Mouse (Mus musculus) yolk sac, embryonic 10.5 days (tissue): ENCODE data around the gene Afg1l.

Source experiments
- DNase-seq: peaks from one replicate; pipeline ENCODE4 v3.0.0-alpha.2; 2017; ENCODE audit warnings: low spot score

Gene Afg1l

DNA sequence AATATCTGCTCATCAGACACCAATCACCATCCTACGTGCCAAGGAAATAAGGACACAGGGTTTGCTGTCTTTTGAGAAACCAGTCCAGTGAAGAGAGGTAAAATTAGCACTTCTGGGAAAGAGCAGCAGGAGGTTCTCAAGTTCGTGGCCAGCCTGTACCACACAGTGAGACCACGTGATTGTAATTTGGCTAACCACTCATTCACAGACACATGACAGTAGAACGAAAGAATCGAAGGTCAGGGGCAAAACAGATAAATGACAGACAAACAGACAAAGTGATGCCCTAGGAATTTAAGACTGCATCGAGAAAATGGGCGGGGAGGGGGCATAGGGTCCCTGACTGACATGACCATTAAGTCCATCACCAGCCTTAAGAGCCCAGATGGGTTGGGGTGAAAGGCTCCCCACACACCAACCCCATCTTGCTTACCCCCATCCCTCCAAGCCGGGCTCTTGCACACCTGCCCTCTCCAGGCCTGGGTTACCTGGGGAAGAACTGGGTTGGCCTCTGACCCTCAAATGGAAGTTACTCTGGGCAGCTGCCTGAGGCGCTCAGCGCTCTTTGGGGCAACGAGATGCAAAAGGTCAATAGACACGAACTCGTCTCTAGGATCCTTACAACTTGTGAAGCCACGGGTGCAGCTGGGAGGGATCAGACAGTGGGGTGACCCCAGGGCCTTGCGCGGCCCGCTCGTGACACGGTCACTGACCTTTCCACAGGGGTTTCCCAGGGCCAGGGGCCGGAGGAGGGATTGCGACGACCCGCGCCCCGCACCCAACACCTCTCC lies 620 bp downstream of the Afg1l start:
- DNase-seq, result no peak

- no peak for DNase-seq
These were observed 1.4 kb downstream of the Afg1l start for GRCm38 (mm10) chr10:42476774-42477475.

DNA sequence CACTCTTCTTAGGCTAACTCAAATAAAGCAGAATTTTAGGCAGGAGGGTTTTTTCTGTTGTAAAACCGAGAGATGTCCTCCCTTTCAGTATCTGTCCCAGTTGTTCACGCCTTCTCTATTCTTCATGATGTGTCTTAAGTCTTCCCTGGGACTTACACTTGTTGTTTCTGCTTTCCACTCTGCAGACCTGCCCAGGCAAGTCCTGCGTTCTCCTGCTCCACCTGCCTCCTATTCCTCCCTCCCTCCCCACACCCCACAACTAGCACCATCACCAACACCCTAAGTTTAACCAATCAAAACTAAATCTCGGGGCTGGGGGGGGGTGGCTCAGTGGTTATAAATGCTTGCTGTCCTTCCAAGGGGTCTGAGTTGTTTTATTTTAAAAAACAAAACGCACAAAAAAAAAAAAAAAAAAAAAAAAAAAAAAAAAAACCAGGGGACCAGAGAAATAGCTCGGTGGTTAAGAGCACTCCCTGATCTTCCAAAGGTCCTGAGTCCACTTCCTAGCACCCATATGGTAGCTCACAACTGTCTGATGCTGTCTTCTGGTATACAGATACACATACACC lies 3.3 kb downstream of the Afg1l start:
- DNase-seq, result no peak

DNA sequence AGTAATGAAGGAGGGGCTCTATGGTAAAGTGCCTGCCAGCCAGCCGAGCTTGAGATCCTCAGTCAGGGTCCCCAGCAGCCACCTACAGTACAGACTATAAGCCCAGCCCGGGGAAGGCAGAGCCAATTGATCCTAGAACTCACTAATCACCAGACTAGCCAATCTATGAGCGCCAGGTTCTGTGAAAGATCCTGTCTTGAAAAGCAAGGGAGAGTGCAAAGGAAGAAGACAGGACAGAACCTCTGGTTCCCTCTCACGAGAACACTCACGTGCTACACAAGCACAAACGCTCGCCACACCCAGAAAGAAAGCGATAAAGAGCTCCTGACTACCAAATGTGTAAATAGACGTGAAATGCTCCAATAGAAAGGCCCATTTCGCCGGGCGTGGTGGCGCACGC lies 13.6 kb downstream of the Afg1l start:
- peak; percentile 73 for DNase-seq

- DNase-seq, result peak; percentile 76
These were observed 14.1 kb downstream of the Afg1l start for GRCm38 (mm10) chr10:42464224-42464623.

- no peak for DNase-seq
These were observed 20.7 kb downstream of the Afg1l start for GRCm38 (mm10) chr10:42457557-42458191.

- no peak for DNase-seq
These were observed 22.4 kb downstream of the Afg1l start for GRCm38 (mm10) chr10:42455981-42456380.

DNA sequence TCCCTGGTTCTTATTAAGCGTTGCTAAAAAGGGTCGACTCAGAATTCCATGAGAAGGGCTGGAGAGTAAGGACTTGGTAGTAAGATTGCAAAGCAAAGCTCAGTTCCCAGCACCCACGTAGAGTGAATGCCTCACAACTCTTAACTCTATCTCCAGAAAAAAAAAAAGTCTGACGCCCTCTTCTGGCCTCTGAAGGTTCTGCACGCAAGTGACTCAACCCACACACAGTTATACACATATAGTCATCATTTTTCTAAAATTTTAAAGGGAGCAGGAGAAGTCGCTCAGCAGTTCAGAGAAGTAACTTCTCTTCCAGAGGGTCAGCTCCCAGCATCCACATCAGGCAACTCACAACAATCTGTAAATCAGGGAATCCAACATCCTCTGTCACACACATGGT lies 23.7 kb downstream of the Afg1l start:
- no peak for DNase-seq

- DNase-seq, result no peak
These were observed 24.1 kb downstream of the Afg1l start for GRCm38 (mm10) chr10:42454266-42454665.

- DNase-seq, result no peak
These were observed 28.7 kb downstream of the Afg1l start for GRCm38 (mm10) chr10:42449672-42450071.

GRCm38 (mm10) chr10:42448371-42448770 lies 30.0 kb downstream of the Afg1l start:
- peak; percentile 51 for DNase-seq

- DNase-seq, result no peak
These were observed 32.2 kb downstream of the Afg1l start for GRCm38 (mm10) chr10:42446145-42446544.

- no peak for DNase-seq
These were observed 41.2 kb downstream of the Afg1l start for GRCm38 (mm10) chr10:42436842-42437805.

DNA sequence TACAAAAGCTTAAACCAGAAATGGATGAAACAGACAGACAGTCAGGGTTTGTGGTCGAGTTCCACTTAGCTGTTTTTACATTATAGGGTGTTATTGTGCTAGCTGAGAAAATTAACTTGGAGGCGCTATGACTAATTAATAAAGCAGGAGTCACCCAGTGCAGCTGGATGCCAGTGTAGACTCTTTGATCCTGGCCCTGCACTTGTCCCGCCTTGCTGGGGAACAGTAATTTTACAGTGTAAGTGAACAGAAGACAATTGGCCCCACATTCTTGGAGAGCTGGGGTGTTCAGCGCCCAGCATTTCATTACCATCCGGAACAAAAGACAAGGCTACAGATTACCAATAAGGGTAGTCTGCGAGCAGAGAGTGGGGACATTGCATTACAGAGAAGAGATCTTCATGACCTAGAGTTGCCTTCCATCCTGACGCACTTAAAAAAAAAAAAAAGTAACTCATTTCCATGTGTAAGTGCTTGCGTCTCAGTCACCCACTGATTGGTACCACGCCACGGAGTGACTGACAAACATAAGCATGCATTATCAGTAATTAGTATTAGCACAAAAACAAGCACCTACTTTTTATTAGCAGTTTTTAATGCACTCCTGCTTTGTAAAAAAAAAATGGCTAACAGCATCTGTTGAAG lies 60.7 kb downstream of the Afg1l start:
- no peak for DNase-seq

- DNase-seq, result no peak
These were observed 62.4 kb downstream of the Afg1l start for GRCm38 (mm10) chr10:42415821-42416470.

- no peak for DNase-seq
These were observed 67.4 kb downstream of the Afg1l start for GRCm38 (mm10) chr10:42410748-42411537.

GRCm38 (mm10) chr10:42390436-42390835 lies 87.9 kb downstream of the Afg1l start:
- DNase-seq, result no peak

DNA sequence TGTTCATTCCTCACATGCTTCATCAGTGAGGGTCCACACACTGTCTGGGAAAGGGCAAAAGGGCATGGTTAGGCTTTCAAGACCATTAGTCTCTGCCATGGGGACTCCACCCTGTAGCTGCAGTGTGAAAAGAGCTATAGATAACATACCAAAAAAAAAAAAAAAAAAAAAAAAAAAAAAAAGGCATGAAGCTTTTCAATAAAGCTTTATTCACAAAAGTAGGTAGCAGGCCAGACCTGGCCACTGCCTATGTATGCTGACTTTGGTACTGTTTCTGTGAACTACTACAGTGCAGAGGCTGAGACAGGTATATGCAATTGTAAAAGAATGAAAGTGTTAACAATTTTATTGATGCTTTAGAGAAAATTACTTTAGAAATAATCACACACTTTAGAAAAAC lies 90.2 kb downstream of the Afg1l start:
- no peak for DNase-seq

- DNase-seq, result no peak
These were observed 93.3 kb downstream of the Afg1l start for GRCm38 (mm10) chr10:42384946-42385644.
